Mouse (Mus musculus) forebrain, embryonic 16.5 days (tissue): ENCODE measurements around the gene Maged1. TPM values are rescaled to one million over a fixed set of nuclear protein-coding genes. Genes with fewer than 3 reads are reported as not detected.

ENCODE experiments used
- ATAC-seq: fragments of 200-750 bp; cut with Nextera tagmentation; 2 replicates; pipeline ENCODE4 v1.8.0; 2017; ENCODE audit warnings: mild to moderate bottlenecking, moderate library complexity
- H3K27ac ChIP-seq: fragments of 300-500 bp; sonication (generic); 2 replicates; pipeline ENCODE4 v1.5.1; 2014; ENCODE audit warnings: low read length, control low read depth
- H3K27me3 ChIP-seq: fragments of 300-500 bp; sonication (generic); replicated peaks from 2 replicates; pipeline ENCODE4 v1.6.1; 2014; ENCODE audit warnings: low read length; ENCODE audit not compliant: control insufficient read depth, insufficient read depth
- H3K36me3 ChIP-seq: fragments of 300-500 bp; sonication (generic); 2 replicates; pipeline ENCODE4 v1.6.1; 2014; ENCODE audit not compliant: control insufficient read depth, insufficient read depth
- H3K4me1 ChIP-seq: fragments of 300-500 bp; sonication (generic); replicated peaks from 2 replicates; pipeline ENCODE4 v1.6.1; 2014; ENCODE audit warnings: low read length; ENCODE audit not compliant: control insufficient read depth, insufficient read depth
- H3K4me2 ChIP-seq: fragments of 300-500 bp; sonication (generic); 2 replicates; pipeline ENCODE4 v1.6.1; 2014; ENCODE audit warnings: mild to moderate bottlenecking, low read length, control low read depth
- H3K4me3 ChIP-seq: fragments of 300-500 bp; sonication (generic); replicated peaks from 2 replicates; pipeline ENCODE4 v1.5.1; 2014; ENCODE audit warnings: mild to moderate bottlenecking, low read length, control low read depth
- H3K9ac ChIP-seq: fragments of 300-500 bp; sonication (generic); replicated peaks from 2 replicates; pipeline ENCODE4 v1.6.1; 2014; ENCODE audit warnings: low read depth, low read length, control low read depth
- H3K9me3 ChIP-seq: fragments of 300-500 bp; sonication (generic); 2 replicates; pipeline ENCODE4 v1.6.1; 2016; ENCODE audit warnings: low read length; ENCODE audit not compliant: control insufficient read depth
- WGBS: fragments of 180-500 bp; shearing (Covaris S2); extraction: QIAGEN DNeasy Blood & Tissue Kit; methylation state at CpG from one replicate; pipeline ENCODE4 v1.1.7; 2014; 5-methylcytosine and 5-hydroxymethylcytosine counted together
- polyA plus RNA-seq: library from polyadenylated mRNA; unstranded; fragments of >200 nt; fragmentation: Nextera tagmentation; extraction: Ambion mirVana; gene quantifications from 2 replicates; pipeline ENCODE4 v1.2.1, GENCODE M21; 2015

Maged1 gene
- polyA plus RNA-seq: 978 and 998 TPM in 2 replicates

GRCm38 (mm10) chrX:94541918-94542355 lies at the start of gene Maged1:
Gene Maged1 (minus strand): TSS chrX:94542143.
- Histone ChIP-seq H3K9ac (peak within 1 kb of the TSS; percentile 87), H3K27ac (peak within 1 kb of the TSS; percentile 92), H3K36me3 (peaks cover 3% of the 10 kb centered on the region; the same call in 1 of the 2 replicates), H3K4me2 (peak within 1 kb of the TSS; percentile 58), H3K27me3 (no peaks in the 10 kb centered on the region), H3K9me3 (no peaks in the 10 kb centered on the region), H3K4me1 (peaks cover 27% of the 10 kb centered on the region), H3K4me3 (peak within 1 kb of the TSS; percentile 65)
- peak; percentile 87 for ATAC-seq
- WGBS: 20% methylated on average over 29 of the region's 32 CpGs

GRCm38 (mm10) chrX:94580251-94580650 lies 38.3 kb upstream of the Maged1 start:
- H3K9ac ChIP-seq: no peak overlapping the region
- H3K36me3 ChIP-seq: no peaks in the 10 kb centered on the region
- 90% methylated on average over 1 of the region's 1 CpGs for WGBS
- no peak overlapping the region for H3K4me2 ChIP-seq
- no peaks in the 10 kb centered on the region for H3K9me3 ChIP-seq
- H3K27ac ChIP-seq: no peak overlapping the region
- no peaks in the 10 kb centered on the region for H3K4me1 ChIP-seq
- no peaks in the 10 kb centered on the region for H3K27me3 ChIP-seq
- no peak for ATAC-seq
- no peak overlapping the region for H3K4me3 ChIP-seq

- 82% methylated on average over 2 of the region's 2 CpGs for WGBS
Measured at GRCm38 (mm10) chrX:94564694-94565093, 22.8 kb upstream of the Maged1 start.

GRCm38 (mm10) chrX:94562392-94562791 lies 20.4 kb upstream of the Maged1 start:
- Histone ChIP-seq H3K4me3 (no peak overlapping the region), H3K9me3 (no peaks in the 10 kb centered on the region), H3K4me2 (no peak overlapping the region), H3K27me3 (no peaks in the 10 kb centered on the region; the same call in 1 of the 2 replicates), H3K9ac (no peak overlapping the region), H3K4me1 (no peaks in the 10 kb centered on the region), H3K36me3 (no peaks in the 10 kb centered on the region), H3K27ac (no peak overlapping the region)
- 67% methylated on average over 5 of the region's 5 CpGs for WGBS
- ATAC-seq: no peak

More at GRCm38 (mm10) chrX:94564694-94565093, 22.8 kb upstream of the Maged1 start:
- Histone ChIP-seq H3K4me1 (no peaks in the 10 kb centered on the region), H3K4me3 (no peak overlapping the region), H3K4me2 (no peak overlapping the region), H3K9me3 (no peaks in the 10 kb centered on the region), H3K36me3 (no peaks in the 10 kb centered on the region), H3K9ac (no peak overlapping the region), H3K27me3 (no peaks in the 10 kb centered on the region), H3K27ac (no peak overlapping the region)
- no peak for ATAC-seq

- H3K27ac ChIP-seq: no peak overlapping the region
- no peak overlapping the region for H3K9ac ChIP-seq
- H3K36me3 ChIP-seq: no peaks in the 10 kb centered on the region
- no peak overlapping the region for H3K4me2 ChIP-seq
- no peaks in the 10 kb centered on the region for H3K27me3 ChIP-seq
- no peaks in the 10 kb centered on the region for H3K4me1 ChIP-seq
- no peak overlapping the region for H3K4me3 ChIP-seq
- H3K9me3 ChIP-seq: no peaks in the 10 kb centered on the region
- 60% methylated on average over 3 of the region's 3 CpGs for WGBS
- ATAC-seq: no peak
Measured at GRCm38 (mm10) chrX:94548227-94548626, 6.3 kb upstream of the Maged1 start.

- Histone ChIP-seq H3K4me1 (peaks cover 7% of the 10 kb centered on the region), H3K4me2 (no peak overlapping the region), H3K9me3 (no peaks in the 10 kb centered on the region), H3K27ac (no peak overlapping the region), H3K36me3 (no peaks in the 10 kb centered on the region), H3K4me3 (no peak overlapping the region), H3K9ac (no peak overlapping the region), H3K27me3 (no peaks in the 10 kb centered on the region)
- WGBS: 89% methylated on average over 3 of the region's 3 CpGs
- no peak for ATAC-seq
Measured at GRCm38 (mm10) chrX:94545941-94546340, 4.0 kb upstream of the Maged1 start.

GRCm38 (mm10) chrX:94544923-94545322 lies 3.0 kb upstream of the Maged1 start:
- Histone ChIP-seq H3K9ac (no peak overlapping the region), H3K36me3 (no peaks in the 10 kb centered on the region), H3K27me3 (no peaks in the 10 kb centered on the region), H3K4me3 (no peak overlapping the region), H3K4me2 (no peak overlapping the region), H3K4me1 (peaks cover 11% of the 10 kb centered on the region), H3K27ac (no peak overlapping the region), H3K9me3 (no peaks in the 10 kb centered on the region)
- no peak for ATAC-seq
- WGBS: 17% methylated on average over 1 of the region's 1 CpGs

- Histone ChIP-seq H3K4me1 (peaks cover 27% of the 10 kb centered on the region), H3K9me3 (no peaks in the 10 kb centered on the region), H3K9ac (peak overlapping the region; percentile 61), H3K36me3 (peaks cover 3% of the 10 kb centered on the region; the same call in 1 of the 2 replicates), H3K27me3 (no peaks in the 10 kb centered on the region), H3K27ac (peak overlapping the region; percentile 92), H3K4me3 (peak overlapping the region; percentile 65), H3K4me2 (peak overlapping the region; percentile 54)
- 16% methylated on average over 8 of the region's 9 CpGs for WGBS
- ATAC-seq: no peak
Measured at GRCm38 (mm10) chrX:94542536-94542935, 593 bp upstream of the Maged1 start.

GRCm38 (mm10) chrX:94541206-94541605 lies 737 bp downstream of the Maged1 start:
- Histone ChIP-seq H3K4me3 (peak overlapping the region; percentile 65), H3K27ac (peak overlapping the region; percentile 92), H3K36me3 (peaks cover 8% of the 10 kb centered on the region; the same call in 1 of the 2 replicates), H3K9me3 (no peaks in the 10 kb centered on the region), H3K4me1 (peaks cover 27% of the 10 kb centered on the region), H3K4me2 (peak overlapping the region; percentile 58; the same call in 1 of the 2 replicates), H3K9ac (peak overlapping the region; percentile 87), H3K27me3 (no peaks in the 10 kb centered on the region)
- 17% methylated on average over 25 of the region's 25 CpGs for WGBS
- ATAC-seq: peak; percentile 5
